Mouse (Mus musculus) layer of hippocampus, adult 9-11 months (tissue): ENCODE results near the gene Dph1.
A peak's percentile ranks its signal among the peaks of the same experiment; 100 is the strongest.
"Not testable (repeated sequence)": the region's sequence is repeated elsewhere in the genome, so short reads cannot be mapped to it uniquely, and the experiment has no call there.

Experiments used
- DNase-seq: peaks from one replicate; pipeline ENCODE4 v3.0.0; 2022

The Dph1 gene

GRCm38 (mm10) chr11:75201721-75202120 lies 10.7 kb upstream of the Dph1 start:
- DNase-seq = no peak

GRCm38 (mm10) chr11:75200935-75201334 lies 9.9 kb upstream of the Dph1 start:
- DNase-seq = peak; percentile 83

DNA sequence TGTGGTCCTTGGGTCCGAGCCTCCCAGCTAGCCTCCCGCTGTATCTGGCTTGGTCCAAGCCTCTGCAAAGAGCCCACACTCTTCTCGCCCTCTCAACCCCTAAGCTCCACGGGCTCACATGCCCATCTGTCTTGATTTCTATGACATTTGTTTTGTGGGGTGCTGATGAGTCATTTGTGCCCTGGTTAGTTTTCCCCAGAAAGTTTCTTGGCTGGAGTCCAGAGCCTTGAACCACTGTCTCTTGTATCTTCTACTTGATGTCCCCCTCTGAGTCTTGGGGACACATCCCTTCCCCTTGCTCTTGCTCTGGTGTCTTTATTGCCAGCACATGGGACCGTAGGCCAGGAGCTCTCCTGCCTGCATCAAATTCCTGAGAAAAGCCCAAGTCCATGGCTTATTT lies 8.9 kb upstream of the Dph1 start:
- no peak for DNase-seq

- no peak for DNase-seq
These were observed 7.8 kb upstream of the Dph1 start for GRCm38 (mm10) chr11:75198792-75199191.

DNA sequence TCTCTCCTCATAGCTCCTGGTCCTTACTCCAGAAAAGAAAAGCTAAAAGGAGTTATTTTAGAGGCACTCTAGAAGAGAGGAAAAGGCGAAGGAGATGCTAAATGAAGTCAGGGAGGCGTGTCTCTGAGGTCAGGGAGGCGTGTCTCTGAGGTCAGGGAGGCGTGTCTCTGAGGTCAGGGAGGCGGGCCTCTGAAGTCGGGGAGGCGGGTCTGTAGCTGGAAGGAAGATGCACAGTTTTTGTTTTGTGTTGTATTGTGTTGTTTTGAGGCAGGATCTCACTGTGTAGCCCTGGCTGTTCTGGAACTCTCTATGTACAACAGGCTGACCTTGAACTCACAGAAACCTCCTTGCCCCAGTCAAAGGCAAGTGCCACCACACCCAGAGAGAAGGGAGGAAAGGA lies 6.9 kb upstream of the Dph1 start:
- no peak for DNase-seq

GRCm38 (mm10) chr11:75196131-75196530 lies 5.1 kb upstream of the Dph1 start:
- no peak for DNase-seq

- DNase-seq = peak; percentile 69
These were observed 3.9 kb upstream of the Dph1 start for GRCm38 (mm10) chr11:75194850-75195461.

DNA sequence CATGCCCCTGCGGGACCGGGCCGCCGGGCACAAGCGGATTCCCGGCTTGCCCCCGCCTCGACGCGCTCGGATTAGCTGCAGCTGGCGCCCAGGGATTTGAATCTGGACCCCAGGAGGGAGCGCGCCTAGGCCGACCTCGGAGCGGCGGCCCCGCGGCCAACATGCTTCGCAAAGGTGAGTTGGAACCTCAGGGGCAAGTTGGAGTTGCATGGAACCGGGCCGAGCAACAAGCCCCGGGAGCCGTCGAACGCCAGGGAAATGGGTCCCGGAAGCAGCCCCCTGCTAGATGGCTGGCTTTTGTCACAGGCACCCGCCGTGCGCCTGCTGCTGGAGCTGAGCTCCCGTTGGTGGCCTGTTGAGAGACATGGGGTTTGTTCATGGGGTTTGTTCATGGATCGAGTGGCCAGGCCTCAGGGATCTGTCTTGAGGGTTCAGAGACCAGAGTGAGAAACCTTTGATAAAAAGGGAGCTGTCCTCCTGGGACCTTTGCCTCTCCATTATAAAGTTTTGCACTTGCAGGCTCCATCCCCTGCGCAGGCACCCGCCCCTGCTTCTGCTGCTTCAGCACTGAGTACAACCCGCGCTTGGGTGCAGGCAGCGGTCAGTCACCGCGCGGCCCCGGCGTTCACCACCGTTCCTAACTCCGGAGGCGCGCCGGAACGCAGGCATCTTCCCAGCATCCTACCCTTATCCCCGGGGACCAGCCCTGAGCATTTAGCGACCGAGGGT lies 3.2 kb upstream of the Dph1 start:
- no peak for DNase-seq

- peak; percentile 78 for DNase-seq
These were observed 2.4 kb upstream of the Dph1 start, which contains the start of gene Rtn4rl1 for GRCm38 (mm10) chr11:75193256-75194071. Rtn4rl1 (plus strand) TSS chr11:75193783.

- DNase-seq = peak; percentile 74
These were observed 1.5 kb upstream of the Dph1 start for GRCm38 (mm10) chr11:75192336-75193214.

DNA sequence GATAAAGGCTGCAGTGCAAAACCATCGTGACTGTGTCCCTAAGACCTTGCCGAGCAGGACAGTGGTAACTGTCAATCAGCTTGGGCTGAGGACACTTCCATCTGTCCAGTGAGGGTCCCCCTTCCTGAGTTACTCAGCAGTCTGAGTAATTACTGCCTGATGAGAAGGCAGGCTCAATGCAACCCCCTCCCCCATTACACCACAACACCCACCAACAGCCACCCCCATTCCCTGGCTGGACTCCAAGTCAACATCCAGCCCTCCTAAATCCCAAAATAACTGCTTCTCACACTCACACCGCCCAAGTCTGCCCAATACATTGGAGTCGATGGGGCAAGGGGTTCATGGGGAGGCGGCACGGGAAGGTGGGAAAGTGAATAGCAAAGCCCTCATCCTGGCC lies 800 bp upstream of the Dph1 start:
- DNase-seq = no peak

- DNase-seq = peak; percentile 81
These were observed 693 bp downstream of the Dph1 start for GRCm38 (mm10) chr11:75190371-75190724.

DNA sequence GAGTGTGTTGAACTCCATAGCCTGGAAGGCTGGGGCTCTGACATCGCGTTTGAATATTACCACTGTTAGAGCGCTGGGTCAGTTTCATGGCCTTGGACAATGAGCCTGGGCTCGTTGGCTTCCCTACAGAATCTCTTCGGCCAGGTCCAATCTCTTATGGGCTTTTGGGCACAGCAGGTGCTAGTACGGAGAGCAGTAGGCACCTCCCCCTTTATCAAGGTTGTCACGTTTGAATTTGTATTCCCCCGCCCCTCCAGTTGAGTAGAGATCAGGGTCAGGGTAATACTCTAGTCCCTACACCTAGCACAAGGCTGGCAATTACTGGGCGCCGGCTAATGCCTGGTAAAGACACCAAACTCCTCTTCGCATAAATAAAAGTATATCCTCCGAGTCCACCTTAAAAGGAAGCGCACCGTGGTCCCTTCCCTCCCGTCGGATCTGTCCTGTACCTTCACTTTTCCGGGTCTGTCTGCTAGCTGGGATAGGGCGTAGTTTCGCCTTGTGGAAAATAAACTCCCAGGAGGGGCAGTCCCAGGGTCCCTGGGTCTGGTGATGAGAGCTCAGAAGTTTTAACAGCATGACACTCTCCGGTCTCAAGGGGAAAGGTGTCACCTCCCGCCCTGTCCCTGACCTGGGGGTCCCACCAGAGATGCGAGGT lies 1.2 kb downstream of the Dph1 start:
- DNase-seq = no peak

GRCm38 (mm10) chr11:75184986-75185385 lies 6.1 kb downstream of the Dph1 start:
- DNase-seq = no peak

DNA sequence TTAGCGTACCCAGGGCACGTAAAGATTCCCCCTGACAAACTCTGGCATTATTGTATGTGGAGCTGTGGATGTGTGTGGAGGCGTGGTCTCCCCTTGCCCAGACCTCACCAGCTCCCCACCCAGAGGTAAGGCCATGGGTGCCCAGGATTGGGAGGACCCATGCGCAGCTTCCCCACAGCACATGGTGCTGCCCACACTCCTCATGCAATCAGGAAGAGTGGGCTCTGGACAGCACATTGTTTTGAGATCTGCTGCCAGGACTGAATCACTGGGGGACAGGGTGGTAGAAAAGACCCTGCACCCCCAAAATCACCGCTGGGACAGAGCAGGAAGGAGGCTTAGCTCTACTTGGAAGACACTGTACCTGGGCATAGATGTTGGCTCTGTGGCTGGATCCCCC lies 6.5 kb downstream of the Dph1 start:
- DNase-seq = no peak

- peak; percentile 87 for DNase-seq
These were observed 7.0 kb downstream of the Dph1 start for GRCm38 (mm10) chr11:75183917-75184570.

- DNase-seq = peak; percentile 93
These were observed 12.3 kb downstream of the Dph1 start, which contains the start of gene Ovca2 for GRCm38 (mm10) chr11:75178672-75179208. Ovca2 (minus strand) TSS chr11:75178835.

DNA sequence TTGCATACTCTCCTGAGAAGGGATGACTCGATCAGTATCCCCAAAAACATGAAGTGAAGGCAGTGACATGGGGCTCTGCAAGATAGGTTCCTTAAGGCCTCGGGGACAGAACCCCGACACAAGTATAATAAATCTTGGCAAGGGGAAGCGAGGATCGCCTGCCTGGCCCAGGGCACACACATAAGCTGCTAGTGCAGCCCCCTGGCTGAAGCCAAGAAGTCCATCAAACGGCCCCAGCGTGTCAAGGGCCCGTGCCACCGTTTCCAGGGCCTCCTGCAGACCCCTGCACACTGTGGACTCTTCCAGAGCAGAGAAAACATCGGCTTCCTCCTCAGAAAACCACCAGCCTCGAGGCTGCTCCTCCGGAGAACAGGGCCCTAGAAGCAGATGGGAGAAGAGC lies 13.0 kb downstream of the Dph1 start:
- DNase-seq = no peak

GRCm38 (mm10) chr11:75174574-75174973 lies 16.5 kb downstream of the Dph1 start:
- DNase-seq = not testable (repeated sequence)

- DNase-seq = no peak
These were observed 17.3 kb downstream of the Dph1 start for GRCm38 (mm10) chr11:75173799-75174165.

DNA sequence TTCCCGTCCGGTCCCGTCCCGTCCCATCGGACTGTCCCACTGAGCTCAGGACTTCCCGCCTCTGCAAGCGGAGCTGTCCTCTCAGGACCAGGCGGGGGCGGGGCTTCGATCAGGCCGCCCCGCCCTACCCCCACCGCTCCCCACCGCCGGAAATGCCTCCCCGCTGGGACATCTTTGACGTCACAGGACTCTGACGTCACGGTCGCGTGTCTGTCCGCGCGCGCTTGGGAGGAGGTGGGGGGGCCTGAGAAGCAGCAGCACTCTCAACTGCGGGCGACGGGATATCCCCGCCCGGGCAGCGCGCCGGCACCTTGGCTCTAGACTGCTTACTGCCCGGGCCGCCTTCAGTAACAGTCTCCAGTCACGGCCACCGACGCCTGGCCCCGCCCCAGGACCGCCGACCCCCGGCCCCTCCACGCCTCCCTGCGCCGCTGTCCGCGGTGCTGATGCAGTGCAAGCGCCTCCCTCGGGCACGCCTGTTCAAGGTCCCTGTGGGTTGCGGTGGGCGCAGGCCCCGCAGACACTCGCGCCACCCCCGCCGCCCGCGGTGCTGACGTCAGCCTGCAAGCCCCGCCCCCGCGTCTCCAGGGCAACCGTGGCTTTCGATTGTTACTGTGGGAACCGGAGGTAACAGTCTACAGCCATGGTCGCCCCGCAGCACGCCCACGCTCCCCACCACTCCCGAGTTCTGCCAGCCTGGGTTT lies 17.8 kb downstream of the Dph1 start:
- peak; percentile 97 for DNase-seq
